Mouse (Mus musculus) kidney, embryonic 14.5 days (tissue): ENCODE data around the gene Tgfbr3. TPM values are rescaled to one million over a fixed set of nuclear protein-coding genes. Genes with fewer than 3 reads are reported as not detected.

ENCODE experiments used
- ATAC-seq: fragments of 200-750 bp; cut with Nextera tagmentation; 2 replicates; pipeline ENCODE4 v1.8.0; 2017; ENCODE audit warnings: moderate number of reproducible peaks, mild to moderate bottlenecking, moderate TSS enrichment, moderate library complexity; ENCODE audit not compliant: low FRiP score, low TSS enrichment
- H3K27ac ChIP-seq: fragments of 300-500 bp; sonication (generic); 2 replicates; pipeline ENCODE4 v1.5.1; 2014; ENCODE audit warnings: low read depth, mild to moderate bottlenecking, low read length, moderate library complexity, mixed read lengths
- H3K27me3 ChIP-seq: fragments of 300-500 bp; sonication (generic); 2 replicates; pipeline ENCODE4 v1.6.1; 2014; ENCODE audit warnings: mild to moderate bottlenecking, low read length; ENCODE audit not compliant: control insufficient read depth, insufficient read depth
- H3K36me3 ChIP-seq: fragments of 300-500 bp; sonication (generic); 2 replicates; pipeline ENCODE4 v1.6.1; 2014; ENCODE audit warnings: low read length, mixed read lengths; ENCODE audit not compliant: control insufficient read depth, insufficient read depth
- H3K4me1 ChIP-seq: fragments of 300-500 bp; sonication (generic); 2 replicates; pipeline ENCODE4 v1.6.1; 2014; ENCODE audit warnings: low read length, mixed read lengths; ENCODE audit not compliant: control insufficient read depth, insufficient read depth
- H3K4me2 ChIP-seq: fragments of 300-500 bp; sonication (generic); replicated peaks from 2 replicates; pipeline ENCODE4 v1.6.1; 2014; ENCODE audit warnings: low read depth, mild to moderate bottlenecking, low read length
- H3K4me3 ChIP-seq: fragments of 300-500 bp; sonication (generic); 2 replicates; pipeline ENCODE4 v1.5.1; 2014; ENCODE audit warnings: mild to moderate bottlenecking, low read length
- H3K9ac ChIP-seq: fragments of 300-500 bp; sonication (generic); 2 replicates; pipeline ENCODE4 v1.6.1; 2014; ENCODE audit warnings: low read depth, mild to moderate bottlenecking, low read length, moderate library complexity
- H3K9me3 ChIP-seq: fragments of 300-500 bp; sonication (generic); 2 replicates; pipeline ENCODE4 v1.6.1; 2016; ENCODE audit warnings: low read length; ENCODE audit not compliant: control insufficient read depth
- WGBS: fragments of 180-500 bp; shearing (Covaris S2); extraction: QIAGEN DNeasy Blood & Tissue Kit; methylation state at CpG from one replicate; pipeline ENCODE4 v1.1.7; 2014; 5-methylcytosine and 5-hydroxymethylcytosine counted together
- polyA plus RNA-seq: library from polyadenylated mRNA; unstranded; fragments of >200 nt; fragmentation: Nextera tagmentation; extraction: Ambion mirVana; gene quantifications from 2 replicates; pipeline ENCODE4 v1.2.1, GENCODE M21; 2014

Gene Tgfbr3
- polyA plus RNA-seq, 1 experiment from 2014 or later = 18.0 TPM

DNA sequence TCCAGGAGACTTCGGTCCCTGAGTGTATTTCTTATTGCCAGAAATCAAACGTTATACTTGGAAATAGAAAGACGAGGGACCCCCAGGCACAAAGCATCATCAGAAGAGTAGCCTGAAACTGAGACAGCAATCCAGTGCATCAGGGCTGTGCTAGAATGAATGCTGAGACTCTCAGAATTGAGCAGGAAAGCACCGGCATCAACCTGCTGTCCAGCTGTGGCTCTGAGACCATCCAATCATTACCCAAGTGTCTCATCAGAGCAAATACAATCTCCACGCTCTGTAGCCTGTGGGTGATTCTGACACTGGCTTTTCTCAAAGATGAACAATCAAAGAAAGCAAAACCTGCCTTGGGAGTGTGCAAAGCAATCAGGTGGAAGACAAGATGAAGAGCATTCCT lies 221.3 kb downstream of the Tgfbr3 start:
- H3K4me2 ChIP-seq = no peak overlapping the region
- no peak overlapping the region for H3K27ac ChIP-seq
- H3K9me3 ChIP-seq = no peaks in the 10 kb centered on the region
- no peak overlapping the region for H3K4me3 ChIP-seq
- H3K27me3 ChIP-seq = no peaks in the 10 kb centered on the region
- H3K36me3 ChIP-seq = no peaks in the 10 kb centered on the region
- no peak for ATAC-seq
- H3K9ac ChIP-seq = no peak overlapping the region
- 77% methylated on average over 5 of the region's 5 CpGs for WGBS
- peaks cover 6% of the 10 kb centered on the region; the same call in 1 of the 2 replicates for H3K4me1 ChIP-seq

- Histone ChIP-seq H3K27me3 (no peaks in the 10 kb centered on the region), H3K4me1 (peaks cover 6% of the 10 kb centered on the region; the same call in 1 of the 2 replicates), H3K9me3 (no peaks in the 10 kb centered on the region), H3K4me2 (no peak overlapping the region), H3K36me3 (no peaks in the 10 kb centered on the region), H3K27ac (no peak overlapping the region), H3K9ac (no peak overlapping the region), H3K4me3 (no peak overlapping the region)
- no peak for ATAC-seq
- 45% methylated on average over 7 of the region's 7 CpGs for WGBS
These were observed 221.9 kb downstream of the Tgfbr3 start for GRCm38 (mm10) chr5:107067531-107067930.

GRCm38 (mm10) chr5:107064922-107065321 lies 224.5 kb downstream of the Tgfbr3 start:
- peaks cover 6% of the 10 kb centered on the region; the same call in 1 of the 2 replicates for H3K4me1 ChIP-seq
- no peak overlapping the region for H3K4me3 ChIP-seq
- H3K4me2 ChIP-seq = no peak overlapping the region
- no peak overlapping the region for H3K9ac ChIP-seq
- H3K27ac ChIP-seq = no peak overlapping the region
- no peaks in the 10 kb centered on the region for H3K27me3 ChIP-seq
- ATAC-seq = no peak
- 82% methylated on average over 5 of the region's 5 CpGs for WGBS
- H3K9me3 ChIP-seq = no peaks in the 10 kb centered on the region
- H3K36me3 ChIP-seq = no peaks in the 10 kb centered on the region

DNA sequence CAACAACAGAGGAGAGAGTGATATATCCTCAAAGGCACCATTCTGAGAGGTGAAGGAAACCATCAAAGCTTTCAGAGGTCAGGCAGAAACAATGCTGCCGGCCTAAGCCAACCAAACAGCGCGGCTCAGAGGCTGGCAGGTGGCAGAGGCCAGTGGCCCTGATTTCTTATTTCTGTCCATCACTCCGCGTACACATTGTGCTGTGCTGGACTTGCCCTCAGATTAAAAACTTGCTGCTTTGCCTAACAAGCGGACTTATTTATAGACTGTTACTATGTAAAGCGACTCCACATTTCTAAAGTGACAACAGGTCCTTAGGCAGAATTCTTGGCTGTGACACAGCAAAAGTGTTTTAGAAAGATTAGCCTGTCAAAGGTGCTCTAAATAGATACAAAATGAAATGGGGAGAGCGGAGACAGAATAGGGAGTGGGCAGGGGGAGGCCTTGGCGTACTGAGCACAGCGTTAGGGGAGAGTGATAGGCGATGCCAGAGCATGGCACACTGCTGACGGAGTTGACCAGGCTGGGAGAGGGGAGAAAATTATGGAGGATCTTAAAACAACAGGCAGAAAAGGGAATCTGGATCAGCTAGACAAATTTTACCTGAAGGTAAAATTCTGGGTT lies 227.1 kb downstream of the Tgfbr3 start:
- Histone ChIP-seq H3K36me3 (no peaks in the 10 kb centered on the region), H3K4me3 (no peak overlapping the region), H3K27me3 (no peaks in the 10 kb centered on the region), H3K4me2 (no peak overlapping the region), H3K9ac (no peak overlapping the region), H3K4me1 (no peaks in the 10 kb centered on the region; the same call in 1 of the 2 replicates), H3K27ac (no peak overlapping the region), H3K9me3 (no peaks in the 10 kb centered on the region)
- WGBS = 73% methylated on average over 12 of the region's 12 CpGs
- no peak for ATAC-seq

- H3K27ac ChIP-seq = no peak overlapping the region
- no peak for ATAC-seq
- H3K9me3 ChIP-seq = no peaks in the 10 kb centered on the region
- H3K9ac ChIP-seq = no peak overlapping the region
- WGBS = 88% methylated on average over 5 of the region's 5 CpGs
- no peaks in the 10 kb centered on the region for H3K36me3 ChIP-seq
- no peaks in the 10 kb centered on the region for H3K27me3 ChIP-seq
- H3K4me3 ChIP-seq = no peak overlapping the region
- H3K4me2 ChIP-seq = no peak overlapping the region
- H3K4me1 ChIP-seq = peaks cover 5% of the 10 kb centered on the region; the same call in 1 of the 2 replicates
These were observed 229.9 kb downstream of the Tgfbr3 start for GRCm38 (mm10) chr5:107059514-107059913.

DNA sequence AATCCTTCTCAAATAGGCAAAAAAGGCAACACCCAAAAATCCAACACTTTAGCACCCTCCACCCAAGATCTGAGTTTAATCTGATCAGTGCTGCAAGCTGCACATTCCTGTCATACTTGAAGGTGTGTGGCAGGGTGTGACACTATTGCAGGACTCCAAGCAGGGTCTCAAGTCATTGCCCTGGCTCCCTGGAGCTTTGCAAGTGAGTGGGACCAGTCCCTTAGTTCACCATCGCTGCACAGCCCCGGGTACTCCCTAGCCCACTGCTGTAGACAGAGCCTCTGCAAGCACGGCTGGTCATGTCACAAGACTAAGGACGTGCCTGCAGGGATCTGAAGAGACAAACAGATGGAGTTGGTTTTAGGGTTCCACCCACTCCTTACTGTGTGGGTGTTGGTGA lies 230.8 kb downstream of the Tgfbr3 start:
- Histone ChIP-seq H3K4me2 (no peak overlapping the region), H3K36me3 (no peaks in the 10 kb centered on the region), H3K9me3 (no peaks in the 10 kb centered on the region), H3K27me3 (no peaks in the 10 kb centered on the region), H3K27ac (no peak overlapping the region), H3K9ac (no peak overlapping the region), H3K4me1 (peaks cover 5% of the 10 kb centered on the region; the same call in 1 of the 2 replicates), H3K4me3 (no peak overlapping the region)
- no peak for ATAC-seq
- 44% methylated on average over 4 of the region's 4 CpGs for WGBS

Other genes starting within 250 kb of the Tgfbr3 start
- 1.4 and 1.9 TPM in 2 replicates for gene Brdt, start 41.5 kb upstream of the Tgfbr3 start, polyA plus RNA-seq
- 2.5 and 2.7 TPM in 2 replicates for gene Ephx4, start 113.1 kb upstream of the Tgfbr3 start, polyA plus RNA-seq
- gene Lpcat2b, start 141.9 kb upstream of the Tgfbr3 start, polyA plus RNA-seq = not detected in 2 replicates
- gene Btbd8, start 148.4 kb upstream of the Tgfbr3 start, polyA plus RNA-seq = 4.0 and 4.1 TPM in 2 replicates
- 0.84 and 0.94 TPM in 2 replicates for gene Gm42669, start 218.0 kb upstream of the Tgfbr3 start, polyA plus RNA-seq
- gene 1700028K03Rik, start 245.1 kb upstream of the Tgfbr3 start, polyA plus RNA-seq = 0.06 and 0.16 TPM in 2 replicates